Comparison of ENCODE assay signal across 19 mouse cellular contexts in genomic region chr17:32895421-32895820, GRCm38 (mm10). TPM values are rescaled to one million over a fixed set of nuclear protein-coding genes. Genes with fewer than 3 reads are reported as not detected.
"Had no signal": no experiment of that assay in that cellular context is flagged by ENCODE, and none has a peak within 500 bp of the region (broad histone marks: within the 10 kb centered on the region; RNA-seq: fewer than 3 reads in every experiment).

No protein-coding gene starts in this region.

- DNase-seq: kidney, adult 9 months; kidney, postnatal 4 days; left cerebral cortex, postnatal 4 days; lung, adult 2 months; lung, postnatal 36 days; midbrain, embryonic 14.5 days; right cerebral cortex, adult 18-20 months; right cerebral cortex, postnatal 25 days; thymus, postnatal 4 days had no signal

- H3K27ac ChIP-seq: kidney, postnatal 0 days; layer of hippocampus, adult 2 months; limb, embryonic 13.5 days; liver, embryonic 14.5 days; neural tube, embryonic 15.5 days; stomach, postnatal 0 days had no signal

- ATAC-seq: lung, postnatal 0 days had no signal

- H3K4me3 ChIP-seq: layer of hippocampus, adult 2 months; limb, embryonic 13.5 days; myocyte; neural tube, embryonic 15.5 days had no signal

- H3K27me3 ChIP-seq: limb, embryonic 13.5 days; neural tube, embryonic 15.5 days had no signal

- H3K9ac ChIP-seq: limb, embryonic 13.5 days; liver, embryonic 14.5 days; neural tube, embryonic 15.5 days had no signal

- H3K36me3 ChIP-seq: limb, embryonic 13.5 days; neural tube, embryonic 15.5 days had no signal

- H3K9me3 ChIP-seq: limb, embryonic 13.5 days; neural tube, embryonic 15.5 days had no signal

RNA-seq across cellular contexts. Expression of gene Cyp4f14, which starts 21.7 kb away (rescaled TPM):
- total RNA-seq: megakaryocyte progenitor cell, adult 5-6 weeks had no signal
- polyA plus RNA-seq: kidney, postnatal 0 days; limb, embryonic 13.5 days; liver, embryonic 14.5 days; lung, postnatal 0 days; midbrain, embryonic 14.5 days; neural tube, embryonic 11.5 days; stomach, postnatal 0 days had no signal
